Mouse (Mus musculus): ENCODE measurements around the gene Zfp865. TPM values are rescaled to one million over a fixed set of nuclear protein-coding genes. Genes with fewer than 3 reads are reported as not detected.

Zfp865 gene
- polyA plus RNA-seq, 1 experiment from 2014 or later, result 4.4 TPM

DNA sequence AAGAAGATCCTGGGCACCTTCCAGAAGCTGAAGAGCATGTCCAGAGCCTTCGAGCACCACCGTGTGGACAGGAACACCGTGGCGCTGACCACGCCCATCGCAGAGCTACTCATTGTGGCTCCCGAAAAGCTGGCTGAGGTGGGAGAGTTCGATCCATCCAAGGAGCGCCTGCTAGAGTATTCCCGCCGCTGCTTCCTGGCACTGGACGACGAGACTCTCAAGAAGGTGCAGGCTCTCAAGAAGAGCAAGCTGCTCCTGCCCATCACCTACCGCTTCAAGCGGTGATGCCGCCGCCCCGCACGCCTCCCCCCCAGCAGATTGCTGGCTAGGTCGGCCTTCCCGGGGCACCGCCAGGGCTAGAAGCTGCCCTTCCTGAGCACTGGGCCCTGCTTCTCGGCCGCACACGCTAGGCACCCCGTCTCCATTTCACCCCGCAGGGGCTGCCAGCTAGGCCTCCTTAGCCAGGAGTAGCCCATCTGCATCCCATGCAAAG lies 40.1 kb downstream of the Zfp865 start:
- ATAC-seq (ENCODE audit: insufficient number of reproducible peaks, insufficient read depth, low FRiP score, low read depth), result 0 out of 2 replicates have a peak, but pooled peaks have one; percentile 2
- 2% methylated on average over 27 of the region's 27 CpGs for WGBS
- Histone ChIP-seq H3K4me1 (ENCODE audit: control insufficient read depth in 2 of 2, insufficient read depth in 2 of 2, low read length in 2 of 2) (peaks cover 5 to 28% of the 10 kb centered on the region in 2 experiments; a peak in 3 of 4 replicates), H3K9ac (ENCODE audit: low read length) (peak overlapping the region; percentile 84), H3K4me3 (ENCODE audit: control insufficient read depth in 1 of 2, insufficient read depth in 1 of 2, low read depth in 1 of 2, low read length in 2 of 2) (peak overlapping the region; percentile 82 to 84), H3K4me2 (ENCODE audit: low read length) (peak overlapping the region; percentile 98), H3K36me3 (ENCODE audit: control insufficient read depth, insufficient read depth, low read length) (peaks cover 7% of the 10 kb centered on the region), H3K27ac (replicated peaks in 1 of 2; ENCODE audit: control insufficient read depth in 1 of 2, insufficient read depth in 1 of 2, low read depth in 2 of 2, low read length in 2 of 2) (peak overlapping the region; percentile 96 to 98), H3K27me3 (ENCODE audit: control insufficient read depth, insufficient read depth, low read length) (peaks cover 37% of the 10 kb centered on the region), H3K9me3 (ENCODE audit: control insufficient read depth, low read length) (no peaks in the 10 kb centered on the region)

GRCm38 (mm10) chr7:5060944-5061773 lies 41.0 kb downstream of the Zfp865 start:
- H3K4me1 ChIP-seq (ENCODE audit: control insufficient read depth in 2 of 2, insufficient read depth in 2 of 2, low read length in 2 of 2), result peaks cover 5 to 30% of the 10 kb centered on the region in 2 experiments; a peak in 3 of 4 replicates
- H3K4me3 ChIP-seq (ENCODE audit: control insufficient read depth in 1 of 2, insufficient read depth in 1 of 2, low read depth in 1 of 2, low read length in 2 of 2), result peak overlapping the region; percentile 82 to 84
- under 1% methylated on average over 60 of the region's 60 CpGs for WGBS
- H3K27ac ChIP-seq (replicated peaks in 1 of 2; ENCODE audit: control insufficient read depth in 1 of 2, insufficient read depth in 1 of 2, low read depth in 2 of 2, low read length in 2 of 2), result peak overlapping the region; percentile 98 to 100
- H3K36me3 ChIP-seq (ENCODE audit: control insufficient read depth, insufficient read depth, low read length), result peaks cover 11% of the 10 kb centered on the region
- H3K4me2 ChIP-seq (ENCODE audit: low read length), result peak overlapping the region; percentile 98
- H3K9ac ChIP-seq (ENCODE audit: low read length), result peak overlapping the region; percentile 84
- H3K27me3 ChIP-seq (ENCODE audit: control insufficient read depth, insufficient read depth, low read length), result peaks cover 28% of the 10 kb centered on the region
- peak; percentile 85 for ATAC-seq (ENCODE audit: insufficient number of reproducible peaks, insufficient read depth, low FRiP score, low read depth)
- no peaks in the 10 kb centered on the region for H3K9me3 ChIP-seq (ENCODE audit: control insufficient read depth, low read length)

DNA sequence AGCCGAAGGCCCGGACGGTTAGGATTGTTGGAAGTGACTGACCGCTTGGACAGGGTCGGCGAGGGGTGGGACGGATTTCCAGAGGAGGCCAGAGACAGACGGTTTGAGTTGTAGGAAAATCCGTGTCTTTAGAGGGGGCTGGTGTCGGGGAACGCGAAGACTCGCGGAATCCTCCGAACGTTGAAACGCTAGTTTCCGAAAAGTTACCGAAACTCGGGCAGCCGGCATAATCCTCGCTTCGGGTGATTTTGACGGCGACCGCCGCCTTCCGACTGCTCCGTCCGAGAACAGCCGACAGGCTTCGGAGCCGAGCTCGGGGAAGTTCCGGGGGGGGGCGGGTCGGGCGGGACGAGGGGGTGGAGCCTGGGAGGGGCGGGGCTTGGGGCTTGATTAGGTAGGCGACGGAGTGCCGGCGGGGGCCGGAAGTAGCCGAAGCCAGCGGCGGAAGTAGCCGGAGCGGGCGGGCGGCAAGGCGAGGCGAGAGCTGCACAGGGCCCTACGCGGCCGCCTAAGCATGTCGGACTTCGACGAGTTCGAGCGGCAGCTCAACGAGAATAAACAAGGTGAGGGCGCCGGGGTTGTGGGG lies 41.7 kb downstream of the Zfp865 start, which contains the start of gene U2af2:
Gene U2af2 (plus strand): TSS at position 370 of the 586 bp plus-strand sequence.
- Histone ChIP-seq H3K9me3 (ENCODE audit: control insufficient read depth, low read length) (no peaks in the 10 kb centered on the region), H3K4me3 (ENCODE audit: control insufficient read depth in 1 of 2, insufficient read depth in 1 of 2, low read depth in 1 of 2, low read length in 2 of 2) (peak within 1 kb of the TSS; percentile 84), H3K4me2 (ENCODE audit: low read length) (peak within 1 kb of the TSS; percentile 98), H3K9ac (ENCODE audit: low read length) (peak within 1 kb of the TSS; percentile 84), H3K27ac (replicated peaks in 1 of 2; ENCODE audit: control insufficient read depth in 1 of 2, insufficient read depth in 1 of 2, low read depth in 2 of 2, low read length in 2 of 2) (peak within 1 kb of the TSS; percentile 98 to 100), H3K27me3 (ENCODE audit: control insufficient read depth, insufficient read depth, low read length) (peaks cover 22% of the 10 kb centered on the region), H3K4me1 (ENCODE audit: control insufficient read depth in 2 of 2, insufficient read depth in 2 of 2, low read length in 2 of 2) (peaks cover 4 to 26% of the 10 kb centered on the region in 2 experiments; a peak in 3 of 4 replicates), H3K36me3 (ENCODE audit: control insufficient read depth, insufficient read depth, low read length) (peaks cover 18% of the 10 kb centered on the region)
- under 1% methylated on average over 57 of the region's 65 CpGs for WGBS
- peak; percentile 81 for ATAC-seq (ENCODE audit: insufficient number of reproducible peaks, insufficient read depth, low FRiP score, low read depth)

DNA sequence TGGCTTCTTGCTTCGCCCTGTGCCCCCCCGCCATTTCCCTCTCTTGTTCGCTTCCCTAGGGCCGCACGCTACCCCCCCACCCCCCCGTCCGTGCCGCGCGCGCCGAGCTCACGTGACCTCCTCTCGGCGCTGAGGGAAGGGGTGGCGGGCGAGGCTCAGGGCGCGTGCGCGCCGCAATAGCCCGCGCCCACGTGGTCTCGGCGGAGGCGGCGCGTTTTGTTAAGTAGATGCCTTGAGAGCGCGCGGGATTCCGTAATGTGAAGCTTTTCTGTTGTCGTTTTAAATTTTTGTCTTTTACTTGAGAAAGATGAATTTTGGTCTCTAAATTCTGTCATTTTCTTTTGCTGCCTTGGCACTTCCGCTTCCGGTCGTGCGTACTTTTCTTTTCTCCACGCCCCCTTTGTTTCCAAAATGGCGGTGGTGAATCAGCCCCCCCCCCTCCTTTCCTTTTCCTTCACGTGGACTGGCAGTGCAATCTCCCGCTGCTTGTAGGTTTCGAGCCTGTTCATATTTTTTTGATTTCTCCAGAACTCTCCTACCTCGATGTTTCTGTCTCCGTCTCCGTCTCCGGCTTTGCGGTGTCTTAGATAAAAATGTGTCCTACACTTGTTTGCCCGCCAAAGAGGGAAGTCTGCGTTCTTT lies 42.3 kb downstream of the Zfp865 start:
- H3K36me3 ChIP-seq (ENCODE audit: control insufficient read depth, insufficient read depth, low read length), result peaks cover 25% of the 10 kb centered on the region
- H3K27ac ChIP-seq (replicated peaks in 1 of 2; ENCODE audit: control insufficient read depth in 1 of 2, insufficient read depth in 1 of 2, low read depth in 2 of 2, low read length in 2 of 2), result peak overlapping the region; percentile 95 to 98
- H3K9ac ChIP-seq (ENCODE audit: low read length), result peak overlapping the region; percentile 84
- H3K4me1 ChIP-seq (ENCODE audit: control insufficient read depth in 2 of 2, insufficient read depth in 2 of 2, low read length in 2 of 2), result peaks cover 3 to 23% of the 10 kb centered on the region in 2 experiments; a peak in 3 of 4 replicates
- peak overlapping the region; percentile 98 for H3K4me2 ChIP-seq (ENCODE audit: low read length)
- under 1% methylated on average over 41 of the region's 51 CpGs for WGBS
- H3K9me3 ChIP-seq (ENCODE audit: control insufficient read depth, low read length), result no peaks in the 10 kb centered on the region
- peak; percentile 63 for ATAC-seq (ENCODE audit: insufficient number of reproducible peaks, insufficient read depth, low FRiP score, low read depth)
- peak overlapping the region; percentile 84 for H3K4me3 ChIP-seq (ENCODE audit: control insufficient read depth in 1 of 2, insufficient read depth in 1 of 2, low read depth in 1 of 2, low read length in 2 of 2)
- peaks cover 16% of the 10 kb centered on the region for H3K27me3 ChIP-seq (ENCODE audit: control insufficient read depth, insufficient read depth, low read length)

DNA sequence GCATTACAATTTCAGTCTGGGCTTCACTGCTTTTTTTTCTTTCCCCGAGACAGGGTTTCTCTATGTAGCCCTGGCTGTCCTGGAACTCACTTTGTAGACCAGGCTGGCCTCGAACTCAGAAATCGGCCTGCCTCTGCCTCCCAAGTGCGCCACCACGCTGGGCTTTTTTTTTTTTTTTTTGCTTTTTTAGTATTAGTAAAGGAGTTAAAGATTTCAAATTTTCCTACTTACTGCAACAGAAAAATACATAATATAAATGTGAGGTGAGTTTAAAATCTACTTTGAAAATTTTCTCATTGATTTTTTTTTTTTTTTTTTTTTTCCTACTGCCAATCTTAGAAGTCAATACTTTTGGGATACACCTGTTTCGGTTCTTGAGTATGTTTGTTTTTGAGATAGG lies 44.7 kb downstream of the Zfp865 start:
- Histone ChIP-seq H3K36me3 (ENCODE audit: control insufficient read depth, insufficient read depth, low read length) (peaks cover 49% of the 10 kb centered on the region), H3K9me3 (ENCODE audit: control insufficient read depth, low read length) (no peaks in the 10 kb centered on the region), H3K4me2 (ENCODE audit: low read length) (no peak overlapping the region), H3K27ac (replicated peaks in 1 of 2; ENCODE audit: control insufficient read depth in 1 of 2, insufficient read depth in 1 of 2, low read depth in 2 of 2, low read length in 2 of 2) (no peak overlapping the region), H3K4me3 (ENCODE audit: control insufficient read depth in 1 of 2, insufficient read depth in 1 of 2, low read depth in 1 of 2, low read length in 2 of 2) (no peak overlapping the region), H3K9ac (ENCODE audit: low read length) (no peak overlapping the region), H3K4me1 (ENCODE audit: control insufficient read depth in 2 of 2, insufficient read depth in 2 of 2, low read length in 2 of 2) (peaks cover 3 to 23% of the 10 kb centered on the region in 2 experiments; a peak in 3 of 4 replicates), H3K27me3 (ENCODE audit: control insufficient read depth, insufficient read depth, low read length) (no peaks in the 10 kb centered on the region)
- 91% methylated on average over 6 of the region's 6 CpGs for WGBS
- ATAC-seq (ENCODE audit: insufficient number of reproducible peaks, insufficient read depth, low FRiP score, low read depth), result no peak

GRCm38 (mm10) chr7:5073586-5073985 lies 53.4 kb downstream of the Zfp865 start:
- no peak for ATAC-seq (ENCODE audit: insufficient number of reproducible peaks, insufficient read depth, low FRiP score, low read depth)

GRCm38 (mm10) chr7:5074984-5075383 lies 54.8 kb downstream of the Zfp865 start:
- no peaks in the 10 kb centered on the region for H3K27me3 ChIP-seq (ENCODE audit: control insufficient read depth, insufficient read depth, low read length)
- no peak overlapping the region for H3K4me2 ChIP-seq (ENCODE audit: low read length)
- no peak overlapping the region for H3K9ac ChIP-seq (ENCODE audit: low read length)
- no peak for ATAC-seq (ENCODE audit: insufficient number of reproducible peaks, insufficient read depth, low FRiP score, low read depth)
- no peaks in the 10 kb centered on the region for H3K9me3 ChIP-seq (ENCODE audit: control insufficient read depth, low read length)
- H3K4me1 ChIP-seq (ENCODE audit: control insufficient read depth in 2 of 2, insufficient read depth in 2 of 2, low read length in 2 of 2), result no peaks in the 10 kb centered on the region
- no peak overlapping the region for H3K27ac ChIP-seq (replicated peaks in 1 of 2; ENCODE audit: control insufficient read depth in 1 of 2, insufficient read depth in 1 of 2, low read depth in 2 of 2, low read length in 2 of 2)
- WGBS, result 96% methylated on average over 5 of the region's 5 CpGs
- H3K36me3 ChIP-seq (ENCODE audit: control insufficient read depth, insufficient read depth, low read length), result peaks cover 91% of the 10 kb centered on the region
- no peak overlapping the region for H3K4me3 ChIP-seq (ENCODE audit: control insufficient read depth in 1 of 2, insufficient read depth in 1 of 2, low read depth in 1 of 2, low read length in 2 of 2)

More at GRCm38 (mm10) chr7:5073586-5073985, 53.4 kb downstream of the Zfp865 start:
- no peak overlapping the region for H3K4me2 ChIP-seq (ENCODE audit: low read length)
- no peak overlapping the region for H3K4me3 ChIP-seq (ENCODE audit: control insufficient read depth in 1 of 2, insufficient read depth in 1 of 2, low read depth in 1 of 2, low read length in 2 of 2)
- no peaks in the 10 kb centered on the region for H3K4me1 ChIP-seq (ENCODE audit: control insufficient read depth in 2 of 2, insufficient read depth in 2 of 2, low read length in 2 of 2)
- 44% methylated on average over 1 of the region's 1 CpGs for WGBS
- no peak overlapping the region for H3K27ac ChIP-seq (replicated peaks in 1 of 2; ENCODE audit: control insufficient read depth in 1 of 2, insufficient read depth in 1 of 2, low read depth in 2 of 2, low read length in 2 of 2)
- H3K27me3 ChIP-seq (ENCODE audit: control insufficient read depth, insufficient read depth, low read length), result no peaks in the 10 kb centered on the region
- no peak overlapping the region for H3K9ac ChIP-seq (ENCODE audit: low read length)
- H3K36me3 ChIP-seq (ENCODE audit: control insufficient read depth, insufficient read depth, low read length), result peaks cover 99% of the 10 kb centered on the region
- H3K9me3 ChIP-seq (ENCODE audit: control insufficient read depth, low read length), result no peaks in the 10 kb centered on the region

Data from heart, embryonic 14.5 days (tissue).